Mouse (Mus musculus) hindbrain, embryonic 12.5 days (tissue): Measurements from ENCODE around the gene Bnc2. TPM values are rescaled to one million over a fixed set of nuclear protein-coding genes. Genes with fewer than 3 reads are reported as not detected.

ENCODE experiments used
- ATAC-seq: fragments of 200-750 bp; cut with Nextera tagmentation; 2 replicates; pipeline ENCODE4 v1.8.0; 2017; ENCODE audit warnings: moderate TSS enrichment; ENCODE audit not compliant: low FRiP score
- H3K27ac ChIP-seq: fragments of 300-500 bp; sonication (generic); 2 replicates; pipeline ENCODE4 v1.5.1; 2016; ENCODE audit warnings: mild to moderate bottlenecking
- H3K27me3 ChIP-seq: fragments of 300-500 bp; sonication (generic); 2 replicates; pipeline ENCODE4 v1.6.1; 2016; ENCODE audit warnings: mild to moderate bottlenecking
- H3K36me3 ChIP-seq: fragments of 300-500 bp; sonication (generic); 2 replicates; pipeline ENCODE4 v1.6.1; 2016; ENCODE audit warnings: mild to moderate bottlenecking
- H3K4me1 ChIP-seq: fragments of 300-500 bp; sonication (generic); 2 replicates; pipeline ENCODE4 v1.6.1; 2016
- H3K4me2 ChIP-seq: fragments of 300-500 bp; sonication (generic); replicated peaks from 2 replicates; pipeline ENCODE4 v1.6.1; 2016; ENCODE audit warnings: mild to moderate bottlenecking
- H3K4me3 ChIP-seq: fragments of 300-500 bp; sonication (generic); 2 replicates; pipeline ENCODE4 v1.5.1; 2016; ENCODE audit warnings: mild to moderate bottlenecking
- H3K9ac ChIP-seq: fragments of 300-500 bp; sonication (generic); 2 replicates; pipeline ENCODE4 v1.6.1; 2016; ENCODE audit warnings: mild to moderate bottlenecking, moderate library complexity
- H3K9me3 ChIP-seq: fragments of 300-500 bp; sonication (generic); replicated peaks from 2 replicates; pipeline ENCODE4 v1.6.1; 2016; ENCODE audit warnings: mild to moderate bottlenecking
- WGBS: fragments of 180-500 bp; shearing (Covaris S2); methylation state at CpG from one replicate; pipeline ENCODE4 v1.1.7; 2016; 5-methylcytosine and 5-hydroxymethylcytosine counted together
- polyA plus RNA-seq: library from polyadenylated mRNA; unstranded; fragments of >200 nt; fragmentation: Nextera tagmentation; extraction: Ambion mirVana; gene quantifications from 2 replicates; pipeline ENCODE4 v1.2.1, GENCODE M21; 2016

The Bnc2 gene
- polyA plus RNA-seq, 1 experiment from 2014 or later = 19.2 TPM

- WGBS = 63% methylated on average over 4 of the region's 4 CpGs
- Histone ChIP-seq H3K4me1 (no peaks in the 10 kb centered on the region), H3K27me3 (no peaks in the 10 kb centered on the region), H3K9ac (no peak overlapping the region), H3K27ac (no peak overlapping the region), H3K9me3 (no peaks in the 10 kb centered on the region), H3K36me3 (no peaks in the 10 kb centered on the region), H3K4me3 (no peak overlapping the region), H3K4me2 (no peak overlapping the region)
- no peak for ATAC-seq
Measured at GRCm38 (mm10) chr4:84324371-84324770, 350.7 kb downstream of the Bnc2 start.

DNA sequence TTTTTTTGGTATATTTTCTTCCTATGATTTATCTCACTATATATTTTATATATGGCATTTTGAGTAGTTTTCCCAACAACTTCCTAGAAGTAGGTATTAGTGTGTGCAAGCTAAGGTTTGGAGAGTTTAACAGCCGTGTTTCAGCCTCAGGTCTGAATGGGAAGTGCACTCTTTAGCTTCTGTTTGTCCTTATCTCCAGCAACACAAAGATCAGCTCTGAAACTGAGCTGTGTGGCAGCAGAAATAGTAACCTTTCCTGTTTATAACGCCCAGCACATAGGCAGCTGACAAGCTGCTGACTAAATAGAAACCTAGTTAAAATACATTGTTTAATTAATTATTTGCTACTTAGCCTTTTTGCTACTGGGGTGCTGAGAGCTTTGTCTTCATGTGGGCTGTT, 353.5 kb downstream of the Bnc2 start:
- Histone ChIP-seq H3K4me1 (no peaks in the 10 kb centered on the region), H3K9ac (no peak overlapping the region), H3K4me2 (no peak overlapping the region), H3K27ac (no peak overlapping the region), H3K27me3 (no peaks in the 10 kb centered on the region), H3K9me3 (no peaks in the 10 kb centered on the region), H3K4me3 (no peak overlapping the region), H3K36me3 (no peaks in the 10 kb centered on the region)
- ATAC-seq = no peak
- WGBS = 67% methylated on average over 2 of the region's 2 CpGs

DNA sequence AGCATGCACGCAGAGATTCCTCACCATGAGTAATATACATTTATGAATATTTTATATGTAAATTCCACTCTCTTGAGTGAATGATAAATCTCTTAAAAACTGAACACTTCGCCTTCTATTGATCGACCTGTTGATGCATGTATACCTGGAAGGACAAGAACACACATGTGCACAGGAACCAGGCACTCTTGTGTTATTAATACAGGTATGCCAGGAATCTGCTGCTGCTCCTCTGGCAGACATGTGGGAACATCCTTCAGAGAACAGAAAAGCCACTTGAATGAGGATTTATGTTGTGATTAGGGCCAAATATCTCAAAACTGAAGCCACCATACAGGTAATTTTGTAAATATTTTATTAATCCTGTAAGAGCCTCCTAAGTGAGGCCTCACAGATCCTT, 357.7 kb downstream of the Bnc2 start:
- Histone ChIP-seq H3K4me3 (no peak overlapping the region), H3K9me3 (no peaks in the 10 kb centered on the region), H3K9ac (no peak overlapping the region), H3K4me2 (no peak overlapping the region), H3K36me3 (no peaks in the 10 kb centered on the region), H3K27ac (no peak overlapping the region), H3K4me1 (no peaks in the 10 kb centered on the region), H3K27me3 (no peaks in the 10 kb centered on the region)
- 92% methylated on average over 3 of the region's 3 CpGs for WGBS
- no peak for ATAC-seq

DNA sequence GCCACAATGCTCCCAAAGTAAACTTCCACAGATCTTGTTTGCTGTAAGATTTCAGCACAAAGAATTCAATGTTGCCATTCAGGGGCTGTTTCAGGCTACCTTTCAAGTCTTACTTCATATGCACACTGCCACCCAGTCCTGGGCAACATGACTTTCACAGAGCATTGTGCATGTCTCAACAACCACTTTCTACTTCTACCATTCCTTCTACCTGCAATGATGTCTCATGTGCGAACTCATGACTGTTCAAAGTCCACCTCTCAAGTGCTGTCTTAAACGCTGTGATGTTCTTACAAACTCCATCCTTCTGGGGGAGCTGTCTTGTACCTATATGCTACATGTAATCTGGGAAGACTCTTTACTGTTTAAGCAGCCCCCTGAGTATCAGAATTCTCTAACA, 363.7 kb downstream of the Bnc2 start:
- ATAC-seq = no peak
- no peak overlapping the region for H3K27ac ChIP-seq
- H3K4me1 ChIP-seq = peaks cover 6% of the 10 kb centered on the region
- WGBS = 74% methylated on average over 2 of the region's 2 CpGs
- H3K27me3 ChIP-seq = no peaks in the 10 kb centered on the region
- no peak overlapping the region for H3K9ac ChIP-seq
- H3K4me2 ChIP-seq = no peak overlapping the region
- no peaks in the 10 kb centered on the region for H3K9me3 ChIP-seq
- no peaks in the 10 kb centered on the region for H3K36me3 ChIP-seq
- H3K4me3 ChIP-seq = no peak overlapping the region

DNA sequence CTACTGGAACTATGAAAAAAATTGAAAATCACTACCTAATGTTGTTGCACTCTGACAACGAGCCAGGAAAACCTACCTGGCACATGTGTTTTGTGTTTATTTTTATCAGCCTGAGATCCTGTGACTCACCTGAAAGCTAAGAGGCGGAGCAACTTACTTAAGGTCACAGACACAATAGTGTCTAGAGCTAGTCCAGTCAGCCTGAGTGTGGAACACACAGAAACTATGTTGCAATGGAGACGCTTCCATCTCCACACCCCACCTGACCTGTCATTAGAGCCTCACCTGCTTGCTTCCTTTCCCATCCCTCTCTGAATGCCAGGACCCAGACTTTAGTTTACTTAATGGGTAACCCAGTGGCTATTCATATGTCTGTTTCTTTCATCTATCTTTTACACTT, 364.2 kb downstream of the Bnc2 start:
- no peaks in the 10 kb centered on the region for H3K36me3 ChIP-seq
- H3K9me3 ChIP-seq = no peaks in the 10 kb centered on the region
- 83% methylated on average over 3 of the region's 3 CpGs for WGBS
- ATAC-seq = no peak
- peaks cover 6% of the 10 kb centered on the region for H3K4me1 ChIP-seq
- H3K27me3 ChIP-seq = no peaks in the 10 kb centered on the region
- no peak overlapping the region for H3K9ac ChIP-seq
- no peak overlapping the region for H3K4me3 ChIP-seq
- no peak overlapping the region for H3K4me2 ChIP-seq
- no peak overlapping the region for H3K27ac ChIP-seq

GRCm38 (mm10) chr4:84308226-84308862, 366.7 kb downstream of the Bnc2 start:
- no peaks in the 10 kb centered on the region for H3K36me3 ChIP-seq
- no peak overlapping the region for H3K4me2 ChIP-seq
- H3K4me3 ChIP-seq = no peak overlapping the region
- no peak overlapping the region for H3K9ac ChIP-seq
- WGBS = 28% methylated on average over 4 of the region's 4 CpGs
- ATAC-seq = peak; percentile 35; the same call in 1 of the 2 replicates
- no peak overlapping the region; the same call in 1 of the 2 replicates for H3K27ac ChIP-seq
- no peaks in the 10 kb centered on the region for H3K9me3 ChIP-seq
- H3K4me1 ChIP-seq = peaks cover 6% of the 10 kb centered on the region
- H3K27me3 ChIP-seq = no peaks in the 10 kb centered on the region

DNA sequence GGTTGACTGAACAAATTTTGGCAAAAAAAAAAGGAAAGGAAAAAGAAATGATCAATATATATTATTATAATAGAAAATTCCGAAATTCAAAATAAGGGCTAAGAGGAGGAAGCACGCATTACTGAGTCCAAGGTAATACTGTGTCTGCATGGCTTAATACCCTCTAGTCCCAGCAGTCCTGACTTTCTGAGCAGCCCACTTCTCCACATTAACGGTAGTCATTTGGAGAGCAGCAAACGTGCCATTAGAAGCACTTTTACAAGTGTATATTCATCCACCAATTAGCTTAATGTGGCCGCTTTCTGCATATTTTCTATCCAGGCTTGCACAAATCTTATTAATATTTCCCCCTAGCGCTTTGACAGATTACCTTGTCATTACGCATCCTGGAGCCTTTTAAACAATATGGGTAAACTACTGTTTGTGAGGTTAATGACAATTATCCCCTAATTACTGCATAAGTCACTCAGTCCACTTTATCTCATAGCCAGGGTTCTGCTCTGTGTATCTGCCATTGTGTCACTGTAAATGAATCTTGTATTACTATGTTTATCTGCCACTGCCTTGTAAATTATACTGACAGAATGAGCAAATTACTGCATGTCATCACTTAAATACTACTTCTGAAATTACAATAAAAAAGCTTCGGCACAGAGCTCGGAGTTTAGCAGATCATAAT, 368.0 kb downstream of the Bnc2 start:
- Histone ChIP-seq H3K27ac (no peak overlapping the region), H3K36me3 (no peaks in the 10 kb centered on the region), H3K4me1 (peaks cover 6% of the 10 kb centered on the region), H3K9me3 (no peaks in the 10 kb centered on the region), H3K9ac (no peak overlapping the region), H3K27me3 (no peaks in the 10 kb centered on the region), H3K4me3 (no peak overlapping the region), H3K4me2 (no peak overlapping the region)
- no peak for ATAC-seq
- WGBS = 79% methylated on average over 9 of the region's 9 CpGs

GRCm38 (mm10) chr4:84302949-84303348, 372.1 kb downstream of the Bnc2 start:
- H3K36me3 ChIP-seq = no peaks in the 10 kb centered on the region
- H3K9me3 ChIP-seq = peaks cover 12% of the 10 kb centered on the region
- H3K27ac ChIP-seq = no peak overlapping the region
- WGBS = 64% methylated on average over 3 of the region's 3 CpGs
- H3K27me3 ChIP-seq = no peaks in the 10 kb centered on the region
- no peak overlapping the region for H3K4me3 ChIP-seq
- H3K9ac ChIP-seq = no peak overlapping the region
- no peaks in the 10 kb centered on the region for H3K4me1 ChIP-seq
- no peak for ATAC-seq
- no peak overlapping the region for H3K4me2 ChIP-seq

- Histone ChIP-seq H3K9ac (no peak overlapping the region), H3K36me3 (no peaks in the 10 kb centered on the region), H3K4me2 (no peak overlapping the region), H3K27me3 (peaks cover 4% of the 10 kb centered on the region; the same call in 1 of the 2 replicates), H3K4me1 (peaks cover 3% of the 10 kb centered on the region; the same call in 1 of the 2 replicates), H3K27ac (no peak overlapping the region), H3K9me3 (no peaks in the 10 kb centered on the region), H3K4me3 (no peak overlapping the region)
- no peak for ATAC-seq
- WGBS = 80% methylated on average over 5 of the region's 5 CpGs
Measured at GRCm38 (mm10) chr4:84285153-84285552, 389.9 kb downstream of the Bnc2 start.

GRCm38 (mm10) chr4:84282651-84283050, 392.4 kb downstream of the Bnc2 start:
- WGBS = 82% methylated on average over 2 of the region's 2 CpGs
- no peak for ATAC-seq

GRCm38 (mm10) chr4:84278156-84278555, 396.9 kb downstream of the Bnc2 start:
- Histone ChIP-seq H3K9me3 (no peaks in the 10 kb centered on the region), H3K4me2 (no peak overlapping the region), H3K36me3 (no peaks in the 10 kb centered on the region), H3K9ac (no peak overlapping the region), H3K4me1 (peaks cover 7% of the 10 kb centered on the region; the same call in 1 of the 2 replicates), H3K4me3 (no peak overlapping the region), H3K27ac (no peak overlapping the region), H3K27me3 (peaks cover 3% of the 10 kb centered on the region; the same call in 1 of the 2 replicates)
- WGBS = 86% methylated on average over 6 of the region's 6 CpGs
- ATAC-seq = no peak

More at GRCm38 (mm10) chr4:84282651-84283050, 392.4 kb downstream of the Bnc2 start:
- Histone ChIP-seq H3K9ac (no peak overlapping the region), H3K27me3 (peaks cover 4% of the 10 kb centered on the region; the same call in 1 of the 2 replicates), H3K36me3 (no peaks in the 10 kb centered on the region), H3K4me3 (no peak overlapping the region), H3K4me1 (peaks cover 3% of the 10 kb centered on the region; the same call in 1 of the 2 replicates), H3K4me2 (no peak overlapping the region), H3K27ac (no peak overlapping the region), H3K9me3 (no peaks in the 10 kb centered on the region)

- 89% methylated on average over 14 of the region's 14 CpGs for WGBS
- Histone ChIP-seq H3K9me3 (no peaks in the 10 kb centered on the region), H3K4me3 (no peak overlapping the region), H3K27me3 (peaks cover 3% of the 10 kb centered on the region; the same call in 1 of the 2 replicates), H3K4me2 (no peak overlapping the region), H3K27ac (no peak overlapping the region), H3K36me3 (no peaks in the 10 kb centered on the region), H3K4me1 (peaks cover 7% of the 10 kb centered on the region; the same call in 1 of the 2 replicates), H3K9ac (no peak overlapping the region)
- ATAC-seq = no peak
Measured at GRCm38 (mm10) chr4:84276081-84276480, 399.0 kb downstream of the Bnc2 start.

- Histone ChIP-seq H3K27ac (no peak overlapping the region), H3K36me3 (no peaks in the 10 kb centered on the region), H3K4me3 (no peak overlapping the region), H3K4me1 (peaks cover 10% of the 10 kb centered on the region; the same call in 1 of the 2 replicates), H3K9ac (no peak overlapping the region), H3K4me2 (no peak overlapping the region), H3K27me3 (peaks cover 3% of the 10 kb centered on the region; the same call in 1 of the 2 replicates), H3K9me3 (no peaks in the 10 kb centered on the region)
- WGBS = 27% methylated on average over 3 of the region's 3 CpGs
- no peak for ATAC-seq
Measured at GRCm38 (mm10) chr4:84274158-84274557, 400.9 kb downstream of the Bnc2 start.
